15 mouse cellular contexts compared by ENCODE assay signal in the genomic region with DNA sequence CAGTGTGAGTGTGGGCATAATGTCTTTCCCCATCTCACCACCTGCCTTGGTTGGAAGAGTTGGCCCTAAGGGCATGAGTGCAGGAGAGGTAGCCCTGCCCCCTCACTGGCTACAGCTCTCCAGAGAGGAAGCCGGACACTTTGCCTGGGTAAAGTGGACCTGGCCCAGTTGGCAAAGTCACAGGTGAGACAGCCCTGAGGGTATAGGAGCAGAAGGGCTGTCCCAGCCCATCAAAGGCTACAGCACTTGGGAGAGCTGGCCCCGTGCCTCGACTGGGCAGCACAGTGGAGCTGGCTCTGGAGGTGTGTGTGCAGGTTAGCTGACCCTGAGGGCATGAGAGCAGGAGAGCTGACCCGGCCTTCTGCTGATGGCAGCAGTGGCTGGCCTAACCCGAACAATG. TPM values are rescaled to one million over a fixed set of nuclear protein-coding genes. Genes with fewer than 3 reads are reported as not detected.
DNase-seq lines count a peak whose midpoint lies in the region.
"Had no signal": no experiment of that assay in that cellular context is flagged by ENCODE, and none has a peak within 500 bp of the region (broad histone marks: within the 10 kb centered on the region; RNA-seq: fewer than 3 reads in every experiment).

No protein-coding gene starts in this region.

- peak; percentile 9 for DNase-seq in adrenal gland, postnatal 14 days
- DNase-seq in adrenal gland, adult (ENCODE audit: inconsistent age in 2 of 2, low spot score in 1 of 2) = no peak
- DNase-seq in kidney, postnatal 36 days = peak; percentile 1 to 5
- DNase-seq in kidney, postnatal 10 days = no peak
- DNase-seq in cerebellum, adult 18-20 months = peak; percentile 9 to 19
- peak; percentile 17 to 45 for DNase-seq in cerebellum, postnatal 25 days
- no peak for DNase-seq in spleen, postnatal 36 days (ENCODE audit: low spot score in 2 of 2)
- DNase-seq: gastrocnemius, adult 2 months; heart, postnatal 10 days; kidney, adult 11 months; liver, embryonic 13.5 days; lung, embryonic 14.5 days; lung, postnatal 4 days; thymus, adult 2 months had no signal

RNA-seq across cellular contexts. Expression of gene Armcx4, which starts 24.7 kb away (rescaled TPM):
- total RNA-seq in adrenal gland, postnatal 14 days (2021) = 13.9 and 15.5 TPM in 2 replicates
- total RNA-seq: MEL had no signal

RNA-seq across cellular contexts. Expression of gene Armcx1, which starts 56.2 kb away (rescaled TPM):
- 18.6 and 19.3 TPM in 2 replicates for total RNA-seq in adrenal gland, postnatal 14 days (2021)
- total RNA-seq: MEL had no signal

Comparison
In these comparisons a context has a peak if more than half of its experiments do, and no peak if none do; other contexts are left out.
1. DNase-seq: peak in adrenal gland, postnatal 14 days (single experiment), kidney, postnatal 36 days (2 of 2), cerebellum, adult 18-20 months (2 of 2) and cerebellum, postnatal 25 days (2 of 2); none in adrenal gland, adult (0 of 2), kidney, postnatal 10 days (single experiment) and spleen, postnatal 36 days (0 of 2).